Mouse (Mus musculus) forebrain, embryonic 13.5 days (tissue): ENCODE results near the gene Tdp1. TPM values are rescaled to one million over a fixed set of nuclear protein-coding genes. Genes with fewer than 3 reads are reported as not detected.

Experiments
- ATAC-seq: fragments of 200-750 bp; cut with Nextera tagmentation; 2 replicates; pipeline ENCODE4 v1.8.0; 2017
- H3K27ac ChIP-seq: fragments of 300-500 bp; sonication (generic); 2 replicates; pipeline ENCODE4 v1.5.1; 2015; ENCODE audit warnings: inconsistent platforms, mild to moderate bottlenecking, moderate library complexity
- H3K27me3 ChIP-seq: fragments of 300-500 bp; sonication (generic); 2 replicates; pipeline ENCODE4 v1.6.1; 2015; ENCODE audit warnings: mild to moderate bottlenecking, inconsistent platforms
- H3K36me3 ChIP-seq: fragments of 300-500 bp; sonication (generic); 2 replicates; pipeline ENCODE4 v1.6.1; 2015; ENCODE audit warnings: mild to moderate bottlenecking, inconsistent platforms; ENCODE audit not compliant: poor library complexity, severe bottlenecking
- H3K4me1 ChIP-seq: fragments of 300-500 bp; sonication (generic); 2 replicates; pipeline ENCODE4 v1.6.1; 2015; ENCODE audit warnings: inconsistent platforms
- H3K4me2 ChIP-seq: fragments of 300-500 bp; sonication (generic); 2 replicates; pipeline ENCODE4 v1.6.1; 2015; ENCODE audit warnings: inconsistent platforms, mild to moderate bottlenecking, moderate library complexity
- H3K4me3 ChIP-seq: fragments of 300-500 bp; sonication (generic); 2 replicates; pipeline ENCODE4 v1.5.1; 2015; ENCODE audit warnings: mild to moderate bottlenecking, inconsistent platforms
- H3K9ac ChIP-seq: fragments of 300-500 bp; sonication (generic); 2 replicates; pipeline ENCODE4 v1.6.1; 2015; ENCODE audit warnings: mild to moderate bottlenecking, inconsistent platforms
- H3K9me3 ChIP-seq: fragments of 300-500 bp; sonication (generic); replicated peaks from 2 replicates; pipeline ENCODE4 v1.6.1; 2016; ENCODE audit warnings: inconsistent platforms
- WGBS: fragments of 180-500 bp; shearing (Covaris S2); methylation state at CpG from one replicate; pipeline ENCODE4 v1.1.7; 2015; 5-methylcytosine and 5-hydroxymethylcytosine counted together
- polyA plus RNA-seq: library from polyadenylated mRNA; unstranded; fragments of >200 nt; fragmentation: Nextera tagmentation; extraction: Ambion mirVana; gene quantifications from 2 replicates; pipeline ENCODE4 v1.2.1, GENCODE M21; 2015

Tdp1 gene
- polyA plus RNA-seq, 1 experiment from 2014 or later, result 76.4 TPM

DNA sequence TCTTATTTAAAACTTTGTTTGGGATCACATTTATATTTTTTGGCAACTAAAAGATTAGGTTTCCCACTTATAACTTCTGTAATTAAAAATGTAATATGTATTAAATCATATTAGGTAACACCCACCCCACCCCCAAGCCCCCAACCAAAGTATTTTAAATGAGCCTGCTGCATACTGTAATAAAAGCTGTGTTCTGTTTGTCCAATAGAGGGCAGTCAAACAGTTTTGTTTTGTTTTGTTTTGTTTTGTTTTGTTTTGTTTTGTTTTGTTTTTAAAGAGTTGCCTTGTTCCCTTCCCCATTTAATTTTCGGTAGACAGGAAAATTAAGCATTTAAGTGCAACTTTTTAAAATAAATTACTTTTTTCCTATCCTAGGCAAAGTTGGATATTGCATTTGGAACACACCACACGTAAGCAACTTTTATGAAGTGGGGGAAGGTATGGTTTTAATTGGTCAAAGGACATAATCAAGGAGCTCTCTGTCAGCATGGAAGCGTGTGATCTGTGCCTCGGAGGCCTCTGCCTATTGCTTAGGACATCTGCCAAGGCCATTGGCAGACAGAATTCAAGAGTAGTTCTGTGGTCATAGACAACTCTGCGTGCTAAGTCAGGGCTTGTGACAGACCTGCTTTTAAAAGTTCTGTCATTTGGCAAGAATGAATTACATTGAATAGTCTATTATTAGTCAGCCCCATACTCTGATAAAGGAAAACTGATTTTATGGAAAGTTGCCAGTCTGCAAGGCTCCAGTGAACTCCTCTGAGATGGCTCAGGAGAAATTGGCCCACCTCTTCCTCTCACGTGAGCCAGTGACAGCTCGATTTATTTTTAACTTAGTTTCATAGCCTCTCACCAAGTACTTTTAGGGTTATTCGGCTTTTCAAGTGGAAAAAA is 17.9 kb downstream of the Tdp1 start:
- ATAC-seq, result no peak
- Histone ChIP-seq H3K27ac (no peak overlapping the region), H3K27me3 (no peaks in the 10 kb centered on the region), H3K9me3 (no peaks in the 10 kb centered on the region), H3K36me3 (peaks cover 76% of the 10 kb centered on the region), H3K4me2 (no peak overlapping the region), H3K4me3 (no peak overlapping the region), H3K9ac (no peak overlapping the region), H3K4me1 (no peaks in the 10 kb centered on the region)
- WGBS, result 80% methylated on average over 8 of the region's 8 CpGs

DNA sequence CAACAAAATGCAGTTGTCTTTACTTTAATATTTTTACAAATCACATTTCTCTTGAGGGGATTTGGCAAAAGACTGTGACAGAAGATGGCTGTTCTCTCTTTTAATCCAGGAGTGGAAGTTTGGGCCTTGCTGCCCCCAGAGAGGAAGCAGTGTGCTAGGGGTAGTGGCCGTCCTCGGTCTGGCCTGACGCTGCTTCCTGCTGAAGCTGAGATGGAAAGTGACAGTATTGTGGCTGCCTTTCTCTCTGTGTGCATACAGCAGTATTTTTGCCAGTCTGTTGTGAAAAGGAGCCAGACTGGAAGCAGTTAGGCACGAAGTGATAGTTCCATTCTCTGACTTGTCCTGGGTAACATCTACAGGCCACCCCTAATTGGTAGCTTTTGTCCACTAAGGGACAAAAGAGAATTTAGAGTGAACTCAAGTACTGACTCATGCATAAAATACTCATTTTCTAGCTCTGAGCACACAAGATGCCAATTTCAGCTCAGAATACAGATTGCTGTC is 18.6 kb downstream of the Tdp1 start:
- H3K4me2 ChIP-seq, result no peak overlapping the region
- peak overlapping the region; percentile 20; the same call in 1 of the 2 replicates for H3K27ac ChIP-seq
- H3K9ac ChIP-seq, result no peak overlapping the region
- WGBS, result 63% methylated on average over 4 of the region's 4 CpGs
- H3K9me3 ChIP-seq, result no peaks in the 10 kb centered on the region
- no peak overlapping the region for H3K4me3 ChIP-seq
- peaks cover 76% of the 10 kb centered on the region for H3K36me3 ChIP-seq
- no peak for ATAC-seq
- H3K27me3 ChIP-seq, result no peaks in the 10 kb centered on the region
- H3K4me1 ChIP-seq, result no peaks in the 10 kb centered on the region

DNA sequence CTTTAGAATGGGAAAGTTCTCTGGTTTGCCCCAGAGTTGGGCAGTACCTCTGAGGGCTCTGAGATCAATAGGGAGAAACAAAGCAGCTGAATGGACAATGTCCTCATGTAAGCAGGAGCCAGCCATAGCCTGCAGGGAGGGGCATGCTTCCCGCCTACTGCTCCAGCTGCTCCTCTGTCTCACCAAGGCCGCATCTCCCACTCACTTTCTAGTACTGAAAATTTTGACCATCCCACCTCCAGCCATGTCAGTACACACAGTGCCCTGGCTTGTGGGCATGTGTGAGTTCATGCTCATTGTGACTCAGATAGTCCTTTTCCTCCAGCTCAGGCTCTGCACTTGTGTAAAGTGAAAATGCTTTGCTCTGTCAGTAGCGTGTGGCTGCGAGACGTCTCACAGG is 20.2 kb downstream of the Tdp1 start:
- no peaks in the 10 kb centered on the region for H3K27me3 ChIP-seq
- peaks cover 74% of the 10 kb centered on the region for H3K36me3 ChIP-seq
- no peak overlapping the region for H3K27ac ChIP-seq
- H3K9me3 ChIP-seq, result no peaks in the 10 kb centered on the region
- no peak overlapping the region for H3K4me3 ChIP-seq
- no peak overlapping the region for H3K4me2 ChIP-seq
- H3K9ac ChIP-seq, result no peak overlapping the region
- WGBS, result 95% methylated on average over 5 of the region's 5 CpGs
- no peaks in the 10 kb centered on the region for H3K4me1 ChIP-seq
- no peak for ATAC-seq

DNA sequence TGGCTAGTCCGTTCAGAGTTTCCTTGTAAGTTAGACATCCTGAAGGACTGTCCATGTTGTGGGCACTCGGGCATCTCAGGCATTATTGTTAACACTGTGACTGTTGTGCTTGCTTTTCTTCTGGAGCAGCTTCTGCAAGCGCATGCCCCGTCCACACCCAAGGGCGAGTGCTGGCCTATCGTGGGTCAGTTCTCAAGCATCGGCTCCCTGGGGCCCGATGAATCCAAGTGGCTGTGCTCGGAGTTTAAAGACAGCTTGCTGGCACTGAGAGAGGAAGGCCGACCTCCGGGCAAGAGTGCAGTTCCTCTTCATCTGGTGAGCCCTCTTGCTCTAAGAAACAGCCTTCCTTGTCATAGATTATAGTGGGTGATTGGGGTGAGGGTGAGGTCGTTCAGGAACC is 27.1 kb downstream of the Tdp1 start:
- Histone ChIP-seq H3K4me1 (no peaks in the 10 kb centered on the region), H3K27ac (no peak overlapping the region), H3K4me2 (no peak overlapping the region), H3K36me3 (peaks cover 84% of the 10 kb centered on the region), H3K9ac (no peak overlapping the region), H3K4me3 (no peak overlapping the region), H3K27me3 (no peaks in the 10 kb centered on the region), H3K9me3 (no peaks in the 10 kb centered on the region)
- no peak for ATAC-seq
- 91% methylated on average over 12 of the region's 12 CpGs for WGBS

DNA sequence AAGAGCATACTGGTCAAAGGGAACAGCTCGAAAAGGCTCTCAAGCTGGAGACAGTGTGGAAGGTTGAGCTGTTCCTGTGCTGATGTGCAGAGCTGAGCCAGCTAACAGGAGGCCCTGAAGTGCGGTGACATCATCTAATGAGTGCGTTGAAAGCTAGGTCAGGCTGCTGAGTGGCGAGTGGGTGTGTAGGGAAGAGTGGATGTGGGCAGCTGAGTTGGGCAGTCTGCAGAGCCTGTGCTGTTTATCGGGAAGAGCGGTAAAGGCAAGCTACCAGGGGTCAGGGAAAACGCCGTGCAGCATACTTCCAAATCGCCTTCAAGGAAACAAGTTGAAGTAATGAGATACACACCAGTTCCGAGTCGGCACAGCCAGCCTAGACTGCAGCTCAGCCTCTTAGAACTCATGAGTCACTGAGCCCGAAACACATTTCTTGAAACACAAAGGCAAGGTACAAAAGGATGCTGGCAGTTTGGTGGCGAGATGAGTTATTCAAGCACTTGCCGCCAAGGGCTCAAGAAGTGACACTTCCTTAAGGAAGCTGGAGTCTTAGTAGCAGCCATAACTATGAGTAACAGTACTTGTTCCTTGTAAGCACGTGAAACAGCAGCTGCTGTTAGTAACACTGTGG is 33.6 kb downstream of the Tdp1 start:
- no peak for ATAC-seq
- H3K27me3 ChIP-seq, result no peaks in the 10 kb centered on the region
- H3K9me3 ChIP-seq, result no peaks in the 10 kb centered on the region
- H3K27ac ChIP-seq, result no peak overlapping the region
- H3K4me1 ChIP-seq, result peaks cover 4% of the 10 kb centered on the region
- no peak overlapping the region for H3K9ac ChIP-seq
- H3K4me2 ChIP-seq, result no peak overlapping the region
- H3K36me3 ChIP-seq, result peaks cover 63% of the 10 kb centered on the region
- no peak overlapping the region for H3K4me3 ChIP-seq
- WGBS, result 86% methylated on average over 15 of the region's 15 CpGs

DNA sequence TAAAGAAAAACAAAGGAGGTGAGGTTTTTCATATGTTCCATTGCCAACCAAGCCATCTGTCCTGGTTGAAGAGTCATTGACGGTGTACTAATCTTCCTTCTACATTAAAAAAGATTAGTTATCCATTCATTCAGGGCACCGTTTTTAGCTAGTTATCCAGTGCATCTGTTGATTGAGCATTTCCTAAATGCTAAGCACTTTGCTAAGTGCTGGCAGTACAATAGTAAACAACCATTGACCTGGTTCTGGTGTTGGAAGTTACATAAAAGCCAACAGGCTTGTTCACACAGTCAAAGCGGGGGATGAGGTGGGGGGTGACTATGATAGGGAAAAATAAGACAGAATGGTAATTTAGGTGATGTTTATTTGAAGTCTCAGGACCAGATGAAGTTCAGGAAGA is 35.3 kb downstream of the Tdp1 start:
- no peak overlapping the region for H3K4me2 ChIP-seq
- H3K4me1 ChIP-seq, result peaks cover 17% of the 10 kb centered on the region
- no peaks in the 10 kb centered on the region for H3K9me3 ChIP-seq
- H3K27ac ChIP-seq, result no peak overlapping the region
- no peaks in the 10 kb centered on the region for H3K27me3 ChIP-seq
- H3K9ac ChIP-seq, result no peak overlapping the region
- no peak for ATAC-seq
- peaks cover 51% of the 10 kb centered on the region for H3K36me3 ChIP-seq
- H3K4me3 ChIP-seq, result no peak overlapping the region
- WGBS, result 93% methylated on average over 3 of the region's 3 CpGs

GRCm38 (mm10) chr12:99921045-99921444 is 36.7 kb downstream of the Tdp1 start:
- WGBS, result 87% methylated on average over 3 of the region's 3 CpGs

GRCm38 (mm10) chr12:99923131-99923606 is 38.9 kb downstream of the Tdp1 start:
- Histone ChIP-seq H3K4me2 (no peak overlapping the region), H3K9me3 (no peaks in the 10 kb centered on the region), H3K36me3 (peaks cover 48% of the 10 kb centered on the region), H3K4me1 (peaks cover 17% of the 10 kb centered on the region), H3K4me3 (no peak overlapping the region), H3K27ac (peak overlapping the region; percentile 83), H3K27me3 (no peaks in the 10 kb centered on the region), H3K9ac (no peak overlapping the region)
- ATAC-seq, result peak; percentile 85
- 4% methylated on average over 5 of the region's 5 CpGs for WGBS

More at GRCm38 (mm10) chr12:99921045-99921444, 36.7 kb downstream of the Tdp1 start:
- no peak overlapping the region for H3K4me3 ChIP-seq
- no peaks in the 10 kb centered on the region for H3K27me3 ChIP-seq
- no peaks in the 10 kb centered on the region for H3K9me3 ChIP-seq
- H3K4me2 ChIP-seq, result no peak overlapping the region
- no peak overlapping the region for H3K27ac ChIP-seq
- peaks cover 53% of the 10 kb centered on the region for H3K36me3 ChIP-seq
- H3K9ac ChIP-seq, result no peak overlapping the region
- ATAC-seq, result no peak
- H3K4me1 ChIP-seq, result peaks cover 17% of the 10 kb centered on the region

GRCm38 (mm10) chr12:99923703-99924102 is 39.4 kb downstream of the Tdp1 start:
- no peak for ATAC-seq
- Histone ChIP-seq H3K4me1 (peaks cover 17% of the 10 kb centered on the region), H3K36me3 (peaks cover 43% of the 10 kb centered on the region), H3K27ac (peak overlapping the region; percentile 83), H3K27me3 (no peaks in the 10 kb centered on the region), H3K9me3 (no peaks in the 10 kb centered on the region), H3K4me3 (no peak overlapping the region), H3K9ac (no peak overlapping the region), H3K4me2 (no peak overlapping the region)
- WGBS, result 32% methylated on average over 5 of the region's 5 CpGs

DNA sequence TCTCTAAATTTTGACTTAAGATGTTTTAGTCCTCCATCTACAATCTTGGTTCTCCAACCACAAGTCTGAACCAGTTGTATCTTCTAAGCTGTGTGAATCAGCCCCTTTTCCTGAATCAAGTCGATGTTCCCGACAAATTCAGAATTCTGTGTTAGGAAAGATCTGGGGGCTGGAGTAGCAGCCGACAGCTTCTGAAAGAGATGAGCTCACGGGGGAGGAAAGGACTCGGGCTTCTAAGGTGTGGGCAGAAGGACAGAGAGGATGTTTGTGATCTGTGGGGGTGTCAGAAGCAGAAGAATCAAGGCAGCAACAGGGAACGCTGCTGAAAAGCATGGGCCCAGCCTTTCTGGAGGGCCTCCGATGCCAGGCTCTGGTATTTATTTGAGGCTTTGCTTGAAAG is 44.0 kb downstream of the Tdp1 start:
- H3K4me1 ChIP-seq, result peaks cover 9% of the 10 kb centered on the region
- H3K36me3 ChIP-seq, result peaks cover 51% of the 10 kb centered on the region
- H3K9ac ChIP-seq, result no peak overlapping the region
- no peak overlapping the region for H3K4me2 ChIP-seq
- no peaks in the 10 kb centered on the region for H3K27me3 ChIP-seq
- H3K9me3 ChIP-seq, result no peaks in the 10 kb centered on the region
- ATAC-seq, result no peak
- no peak overlapping the region for H3K4me3 ChIP-seq
- WGBS, result 90% methylated on average over 7 of the region's 7 CpGs
- H3K27ac ChIP-seq, result no peak overlapping the region

DNA sequence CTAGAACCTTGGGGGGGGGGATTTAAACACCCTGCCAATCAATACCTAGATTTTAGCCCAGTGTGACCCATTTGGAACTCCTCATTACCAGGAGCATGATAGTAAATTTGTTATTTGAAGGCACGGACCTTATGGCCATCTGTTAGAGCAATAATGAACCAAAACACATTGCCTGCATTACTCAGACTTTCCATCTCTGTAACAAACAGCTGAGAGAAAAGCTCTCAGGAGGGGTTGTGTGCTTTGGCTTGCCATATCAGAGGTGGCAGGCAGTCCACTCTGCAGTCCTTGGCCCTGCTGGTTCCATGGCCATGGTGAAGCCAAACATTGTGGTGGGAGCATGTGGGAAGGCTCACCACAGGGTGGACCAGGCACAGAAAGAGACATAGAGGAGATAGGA is 44.8 kb downstream of the Tdp1 start:
- Histone ChIP-seq H3K9ac (no peak overlapping the region), H3K4me3 (no peak overlapping the region)
- ATAC-seq, result no peak

GRCm38 (mm10) chr12:99932245-99932644 is 47.9 kb downstream of the Tdp1 start:
- Histone ChIP-seq H3K4me3 (no peak overlapping the region), H3K4me2 (no peak overlapping the region), H3K4me1 (no peaks in the 10 kb centered on the region), H3K27me3 (no peaks in the 10 kb centered on the region), H3K27ac (no peak overlapping the region), H3K36me3 (peaks cover 65% of the 10 kb centered on the region), H3K9ac (no peak overlapping the region), H3K9me3 (no peaks in the 10 kb centered on the region)
- ATAC-seq, result no peak
- 96% methylated on average over 4 of the region's 4 CpGs for WGBS

More for the DNA sequence above, 44.8 kb downstream of the Tdp1 start:
- H3K36me3 ChIP-seq, result peaks cover 57% of the 10 kb centered on the region
- no peak overlapping the region for H3K27ac ChIP-seq
- H3K4me2 ChIP-seq, result no peak overlapping the region
- H3K9me3 ChIP-seq, result no peaks in the 10 kb centered on the region
- 88% methylated on average over 1 of the region's 1 CpGs for WGBS
- H3K4me1 ChIP-seq, result peaks cover under 1% of the 10 kb centered on the region
- H3K27me3 ChIP-seq, result no peaks in the 10 kb centered on the region
